Mouse (Mus musculus): ENCODE results near the gene Zfp385b.
A peak's percentile ranks its signal among the peaks of the same experiment; 100 is the strongest.
"Not testable (repeated sequence)": the region's sequence is repeated elsewhere in the genome, so short reads cannot be mapped to it uniquely, and the experiment has no call there.

Zfp385b gene

DNA sequence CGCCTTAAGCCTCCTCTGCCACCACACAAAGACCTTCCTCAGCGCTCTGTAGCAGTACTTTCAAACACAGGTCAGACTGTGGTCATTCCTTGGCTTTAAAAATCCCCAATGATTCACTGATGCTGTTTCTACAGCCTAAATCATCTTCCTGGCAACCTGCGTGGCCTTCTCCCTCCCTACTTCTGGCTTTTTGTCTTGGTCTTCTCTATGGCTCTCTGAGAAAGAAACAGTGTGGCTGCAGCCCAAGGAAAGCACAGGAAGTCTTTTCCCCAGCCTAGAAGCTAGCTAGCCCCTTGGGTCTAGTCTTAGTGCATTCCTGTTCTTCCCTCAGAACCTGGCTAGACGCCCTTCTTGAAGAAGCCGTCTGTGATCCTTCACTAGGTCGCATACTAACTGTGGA lies 359.4 kb downstream of the Zfp385b start:
- DNase-seq (ENCODE audit: low read depth): no peak

DNA sequence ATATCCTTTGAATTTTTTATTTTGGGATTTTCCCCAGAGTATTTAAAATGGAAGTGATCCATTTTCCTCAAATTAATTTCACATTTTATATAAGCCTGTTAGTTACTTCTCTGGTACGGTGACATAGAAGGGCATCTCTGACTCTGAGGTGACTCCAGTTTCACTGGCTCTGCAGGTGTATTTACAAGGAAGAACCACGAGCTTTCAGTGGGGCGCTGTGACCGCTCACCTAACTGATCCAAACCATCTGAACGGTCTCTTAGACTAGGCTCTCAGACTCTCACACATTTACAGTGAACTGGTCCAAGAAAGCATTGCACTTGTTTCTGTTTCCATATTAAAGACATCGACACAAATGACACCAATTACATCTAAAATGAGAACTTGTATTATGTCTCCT lies 361.0 kb downstream of the Zfp385b start:
- DNase-seq (ENCODE audit: low read depth): no peak

DNA sequence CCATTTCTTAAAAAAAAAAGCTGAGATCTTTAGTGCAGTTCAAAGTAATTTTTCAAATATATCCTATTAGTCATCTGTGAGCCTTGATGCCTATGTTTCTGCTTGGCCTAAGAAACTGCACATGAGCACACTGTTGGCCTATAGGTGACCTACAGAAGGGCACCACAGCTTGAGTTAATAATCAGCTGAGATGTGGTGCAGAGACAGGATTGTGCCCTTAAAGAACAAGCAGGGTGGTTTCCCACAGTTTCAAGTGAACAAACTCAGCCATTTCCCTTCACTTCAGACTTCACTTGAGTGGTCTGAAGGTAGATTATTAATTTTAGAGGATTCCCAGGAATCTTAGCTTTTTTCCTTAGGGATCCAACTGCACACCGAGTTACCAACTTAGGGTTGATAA lies 362.3 kb downstream of the Zfp385b start:
- no peak for DNase-seq (ENCODE audit: low read depth)

DNA sequence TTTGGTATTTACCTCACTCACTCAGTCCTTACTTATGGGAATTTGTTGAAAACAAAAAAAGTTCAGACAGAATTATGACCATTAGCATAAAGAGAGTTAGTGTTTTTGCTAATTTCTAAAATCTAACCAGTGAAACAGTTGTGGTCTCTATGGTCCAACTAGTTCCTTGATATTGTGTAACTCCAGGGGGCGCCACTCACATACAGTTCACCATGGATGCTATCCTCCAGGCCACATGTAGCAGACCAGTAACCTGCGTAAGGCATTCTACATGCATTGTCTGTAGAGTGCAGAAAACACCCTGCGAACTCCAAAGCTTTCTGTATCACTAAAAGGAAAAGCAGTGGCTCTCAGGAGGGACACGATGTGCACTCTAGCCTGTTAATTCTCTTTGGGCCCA lies 362.8 kb downstream of the Zfp385b start:
- DNase-seq (ENCODE audit: low read depth): peak; percentile 37

DNA sequence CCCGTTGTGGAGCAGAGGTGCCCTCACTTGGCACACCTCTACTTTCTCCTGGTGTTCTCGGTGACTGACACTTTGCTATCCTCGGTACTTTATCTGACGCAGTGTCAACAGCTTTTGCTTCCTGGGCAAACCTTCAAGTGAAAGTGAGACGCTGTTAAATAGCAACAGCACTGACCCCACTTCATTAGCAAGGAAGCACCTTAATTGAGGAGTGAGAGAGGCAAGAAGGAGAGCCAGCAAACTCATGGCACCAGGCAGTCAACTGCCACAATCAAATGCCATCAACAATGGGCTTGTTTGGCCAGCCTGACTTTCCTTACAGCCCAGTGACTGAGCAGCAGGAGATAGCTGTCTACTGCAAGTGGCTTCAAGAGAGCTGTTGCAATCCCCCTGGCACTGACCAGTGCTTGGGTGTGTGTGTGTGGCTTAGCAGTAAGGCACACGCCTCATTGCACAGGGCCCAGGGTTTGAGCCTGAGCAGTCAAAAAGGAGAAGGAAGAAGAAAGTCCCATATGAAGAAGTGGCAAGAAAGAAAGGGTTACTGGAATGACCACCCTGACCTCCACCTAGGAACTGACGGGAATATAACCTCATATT lies 365.0 kb downstream of the Zfp385b start:
- no peak for DNase-seq (ENCODE audit: low read depth)

DNA sequence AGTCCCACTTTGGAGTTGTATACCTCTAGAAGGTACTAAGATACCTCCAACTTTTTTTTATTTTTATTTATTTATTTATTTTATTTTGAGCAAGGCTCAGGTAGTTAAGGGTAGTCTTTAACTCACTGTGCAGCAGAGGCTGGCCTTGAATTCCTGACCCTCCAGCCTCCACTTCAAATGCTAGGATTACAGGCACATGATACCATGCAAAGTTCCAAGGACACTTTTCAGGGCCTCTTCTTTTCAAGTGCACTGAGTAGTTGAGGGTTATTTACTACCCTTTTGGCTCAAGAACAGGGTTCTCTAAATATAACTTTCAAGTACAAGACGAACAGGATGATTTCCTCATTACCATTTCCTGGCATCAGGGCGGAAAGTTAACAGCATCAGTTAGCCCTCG lies 365.7 kb downstream of the Zfp385b start:
- no peak for DNase-seq (ENCODE audit: low read depth)

DNA sequence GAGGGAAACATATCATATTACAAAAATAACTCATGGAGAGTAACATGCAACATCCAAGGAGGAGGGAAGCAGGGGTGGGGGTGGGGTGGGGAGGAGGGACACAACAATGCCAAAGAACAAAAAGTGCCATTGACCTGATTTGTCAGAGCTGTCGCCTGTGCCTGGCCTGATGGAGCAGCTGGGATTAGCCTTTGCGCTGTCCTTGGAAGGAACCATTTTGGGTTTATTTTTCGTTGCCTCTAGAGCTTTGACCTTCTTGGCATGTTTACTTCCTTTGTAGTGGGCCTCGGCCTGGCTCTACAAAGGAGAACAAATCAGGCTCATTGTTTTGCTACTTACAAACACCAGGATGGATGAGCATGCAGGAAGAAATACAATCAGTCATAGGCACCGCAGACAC lies 369.4 kb downstream of the Zfp385b start:
- DNase-seq (ENCODE audit: low read depth): not testable (repeated sequence)

DNA sequence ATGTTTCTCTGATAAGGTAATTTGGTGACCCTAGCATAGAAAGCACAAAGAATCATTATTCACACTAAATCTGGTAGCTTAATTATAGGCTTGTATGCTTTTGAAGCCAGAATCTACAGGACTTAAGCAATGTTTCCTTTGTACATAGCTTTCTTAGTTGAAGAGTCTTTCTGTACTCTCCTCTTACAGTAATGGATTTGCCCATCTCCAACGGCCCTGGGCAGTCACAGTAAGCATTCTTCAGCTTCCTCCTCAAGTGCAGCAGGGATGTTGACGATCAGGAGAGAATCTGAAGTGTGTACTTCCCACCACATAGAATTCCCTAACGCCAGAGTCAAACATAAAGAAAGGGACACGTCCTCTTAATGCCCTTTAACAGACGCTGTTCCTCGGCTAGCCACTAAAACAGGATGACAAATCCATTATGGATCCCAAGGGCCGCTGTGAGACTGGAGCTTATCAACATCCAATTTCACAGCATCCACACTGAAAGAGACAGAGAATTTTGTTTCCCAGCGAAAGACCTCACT lies 370.4 kb downstream of the Zfp385b start:
- DNase-seq (ENCODE audit: low read depth): no peak

DNA sequence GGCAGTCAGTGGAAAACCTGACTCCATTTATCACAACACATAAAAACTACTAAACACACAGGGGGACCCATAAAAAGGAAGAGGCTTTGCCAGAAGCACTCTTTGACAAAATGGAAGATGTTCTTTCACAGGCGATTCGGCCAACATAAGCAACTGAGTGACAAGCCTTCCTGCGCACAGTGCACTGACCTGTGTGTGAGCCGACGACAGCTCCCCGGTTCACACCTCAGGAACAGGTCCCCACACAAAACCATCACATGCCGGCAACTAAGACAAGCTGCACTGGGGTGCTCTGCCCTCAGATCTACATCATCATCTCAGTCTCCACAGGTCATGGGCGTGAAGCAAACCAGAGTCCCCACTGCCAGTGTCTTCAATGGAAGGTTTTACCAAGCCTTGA lies 375.2 kb downstream of the Zfp385b start:
- no peak for DNase-seq (ENCODE audit: low read depth)

DNA sequence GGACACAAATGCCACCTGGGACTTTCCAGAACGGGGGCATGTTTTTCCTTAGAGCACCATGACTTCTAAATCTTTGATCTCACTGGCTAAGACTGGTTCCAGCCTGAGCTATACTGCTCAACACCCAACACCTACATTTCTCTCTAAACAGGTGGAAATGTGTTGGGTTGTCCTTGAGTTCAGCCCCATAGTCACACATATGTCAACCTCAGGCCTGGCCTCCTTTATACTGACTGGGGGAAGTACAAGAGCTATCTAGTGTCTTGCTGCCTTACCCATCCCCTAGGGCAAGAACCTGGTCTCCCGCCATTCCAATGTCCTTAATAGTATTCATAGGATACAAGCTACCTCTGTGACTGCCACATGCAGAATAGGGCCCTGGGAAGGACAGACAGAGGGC lies 378.8 kb downstream of the Zfp385b start:
- no peak for DNase-seq (ENCODE audit: low read depth)

DNA sequence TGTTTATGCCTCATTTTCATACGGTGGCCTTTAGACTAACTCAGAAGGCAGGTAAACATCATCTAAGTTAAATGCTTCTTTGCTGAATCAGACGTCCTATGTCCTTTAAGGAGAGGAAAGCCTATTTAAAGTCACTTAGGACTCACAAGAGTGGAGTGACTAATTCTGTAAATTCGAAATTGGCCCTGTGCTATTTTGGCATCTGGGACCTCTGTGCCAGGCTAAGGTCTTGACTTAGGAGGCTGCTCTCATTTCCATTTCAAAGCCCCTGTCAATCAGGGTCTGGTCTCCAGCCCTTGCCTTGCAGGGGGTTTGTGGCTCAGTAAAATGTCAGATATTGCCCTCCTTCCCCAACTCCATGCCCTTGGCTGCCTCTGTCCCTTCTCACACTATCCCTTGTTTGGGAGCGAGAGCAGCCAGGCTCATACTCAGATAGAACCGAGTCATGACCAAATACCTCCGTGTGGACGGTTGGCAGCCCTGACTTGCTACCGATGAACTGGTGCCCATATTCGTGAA lies 383.1 kb downstream of the Zfp385b start:
- no peak for DNase-seq (ENCODE audit: low read depth)

DNA sequence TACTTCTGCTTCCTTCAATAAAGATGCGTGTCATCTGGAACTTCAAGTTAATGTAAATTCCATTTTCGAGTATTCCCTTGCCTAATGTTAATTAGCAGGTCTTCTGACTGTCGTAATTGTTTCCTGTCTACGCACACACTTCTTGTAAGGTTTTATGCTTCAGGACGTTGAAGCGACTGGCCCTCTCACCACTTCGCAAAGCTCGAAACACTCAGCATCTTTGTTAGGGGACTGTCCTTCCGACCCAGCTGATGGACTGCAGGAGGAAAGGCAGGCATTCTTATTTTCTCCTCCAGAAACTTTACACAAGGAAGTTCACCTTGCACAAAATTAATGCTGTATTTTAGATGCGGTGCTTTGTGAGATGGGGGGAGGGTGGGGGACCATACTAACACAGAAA lies 400.0 kb downstream of the Zfp385b start:
- DNase-seq (ENCODE audit: low read depth): no peak

DNA sequence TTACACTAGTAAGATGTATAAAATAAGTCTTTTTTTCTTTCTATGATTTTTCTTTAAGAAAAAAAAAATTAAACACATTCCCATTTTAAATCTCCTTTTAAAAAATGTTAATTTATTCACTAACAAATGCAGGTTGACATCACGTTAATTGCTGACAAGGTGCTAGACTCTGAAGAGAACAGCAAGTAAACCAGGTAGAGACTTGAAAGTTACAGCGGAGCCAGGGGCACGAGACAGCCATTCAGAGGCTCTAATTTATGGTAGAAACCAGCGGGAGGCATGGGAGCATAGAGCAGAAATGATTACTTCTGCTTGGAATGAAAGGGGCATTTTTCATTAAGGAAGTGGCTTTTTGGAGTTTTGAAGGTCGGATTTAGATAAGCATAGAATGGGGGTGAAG lies 401.4 kb downstream of the Zfp385b start:
- no peak for DNase-seq (ENCODE audit: low read depth)

DNA sequence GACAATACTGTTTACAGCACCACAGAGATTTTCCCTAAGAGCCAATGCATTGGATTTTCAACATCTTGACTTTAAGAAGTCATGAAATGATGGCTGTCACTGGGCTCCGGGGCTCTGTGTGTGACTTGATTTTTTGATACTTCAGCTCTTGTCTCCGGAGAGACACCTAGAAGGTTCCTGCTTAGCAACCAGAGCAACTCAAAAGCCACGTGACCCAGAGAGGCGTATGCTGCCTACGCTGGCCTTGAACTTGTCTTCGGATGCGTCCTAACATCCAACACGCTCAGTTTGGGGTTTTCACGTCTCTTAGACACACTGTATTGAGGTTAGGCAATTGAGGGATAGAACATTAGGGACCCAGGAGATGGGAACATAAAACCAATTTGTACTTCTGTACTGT lies 407.3 kb downstream of the Zfp385b start:
- no peak for DNase-seq (ENCODE audit: low read depth)

DNA sequence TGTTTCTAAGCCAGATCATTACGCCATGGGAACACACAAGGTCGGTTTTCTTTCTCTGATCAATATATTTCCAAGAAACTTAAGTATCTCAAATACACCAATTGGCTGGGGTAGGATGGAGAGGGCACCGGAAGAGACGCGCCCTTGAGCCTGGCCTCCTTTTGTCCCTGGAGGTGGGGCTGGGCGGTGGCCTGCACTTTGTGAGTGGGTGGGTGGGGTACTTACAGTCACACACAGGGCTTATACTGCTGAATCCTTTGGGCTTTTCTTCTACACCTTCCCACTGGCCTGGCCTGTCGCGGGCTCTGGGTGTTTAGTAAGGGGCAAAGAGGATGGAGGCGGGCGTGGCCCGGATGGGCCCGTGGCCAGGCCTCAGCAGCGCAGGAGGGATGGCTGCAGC lies 407.8 kb downstream of the Zfp385b start:
- DNase-seq (ENCODE audit: low read depth): no peak

DNA sequence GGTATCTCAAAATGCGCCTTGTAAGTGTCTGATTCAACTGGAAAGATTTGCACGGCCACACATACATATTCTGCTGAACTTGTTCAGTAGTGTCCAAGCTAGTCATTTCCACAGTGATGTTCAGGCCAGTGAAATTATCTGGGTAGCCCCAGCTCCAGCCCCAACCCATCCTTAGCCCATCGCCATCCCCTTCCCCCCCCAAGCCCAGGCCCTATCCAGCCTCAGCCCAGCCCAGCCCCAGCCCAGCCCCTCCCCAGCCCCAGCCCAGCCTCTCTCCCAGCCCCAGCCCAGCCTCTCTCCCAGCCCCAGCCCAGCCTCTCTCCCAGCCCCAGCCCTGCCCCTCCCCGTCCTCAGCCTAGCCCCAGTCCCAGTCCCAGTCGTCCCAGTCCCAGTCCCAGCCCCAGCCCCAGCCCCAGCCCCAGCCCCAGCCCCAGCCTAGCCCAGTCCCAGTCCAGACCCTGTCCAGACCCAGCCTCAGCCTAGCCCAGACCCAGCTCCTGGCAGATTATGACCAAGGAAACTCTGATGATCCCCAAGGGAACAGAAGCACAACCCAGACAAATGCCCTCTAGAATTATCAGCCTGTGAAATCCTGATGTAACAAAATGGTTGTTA lies 409.8 kb downstream of the Zfp385b start:
- no peak for DNase-seq (ENCODE audit: low read depth)

DNA sequence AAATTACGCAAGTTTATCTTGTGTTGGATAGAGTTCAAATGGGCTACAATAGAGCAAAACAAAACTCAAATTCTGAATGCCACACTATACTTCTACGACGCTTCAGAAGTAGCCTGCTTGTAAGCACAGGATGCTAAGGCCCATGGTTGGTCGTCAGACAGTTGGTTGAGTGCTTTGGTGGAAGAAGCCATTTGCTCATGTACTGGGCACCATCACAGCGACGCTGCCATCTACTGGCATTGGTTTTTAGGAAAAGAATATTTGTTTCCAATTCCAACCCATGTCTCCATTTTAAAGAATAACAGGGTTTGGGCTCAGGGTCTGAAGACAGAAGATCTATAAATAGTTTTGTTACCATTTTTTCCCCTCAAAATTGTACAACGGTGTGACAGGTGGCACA lies 410.5 kb downstream of the Zfp385b start:
- DNase-seq (ENCODE audit: low read depth): no peak

DNA sequence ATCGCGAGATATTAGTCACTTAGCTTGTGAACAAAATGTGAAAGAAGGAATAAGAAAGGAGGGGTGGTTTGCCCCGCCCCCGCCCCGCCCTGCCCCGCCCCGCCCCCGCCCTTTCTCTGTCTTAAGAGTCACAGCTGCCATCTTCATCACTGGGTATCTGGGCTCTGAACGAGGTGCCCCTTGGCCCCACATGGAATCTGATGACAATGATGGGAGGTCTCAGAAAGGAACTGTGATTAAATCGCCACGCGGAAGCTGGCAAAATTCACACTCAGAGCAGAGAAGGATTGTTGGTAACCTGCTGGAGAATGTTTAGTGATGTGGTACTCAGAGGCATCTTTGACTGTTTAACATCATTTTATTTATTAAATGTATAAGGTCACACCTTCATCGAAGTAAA lies 417.1 kb downstream of the Zfp385b start:
- no peak for DNase-seq (ENCODE audit: low read depth)

DNA sequence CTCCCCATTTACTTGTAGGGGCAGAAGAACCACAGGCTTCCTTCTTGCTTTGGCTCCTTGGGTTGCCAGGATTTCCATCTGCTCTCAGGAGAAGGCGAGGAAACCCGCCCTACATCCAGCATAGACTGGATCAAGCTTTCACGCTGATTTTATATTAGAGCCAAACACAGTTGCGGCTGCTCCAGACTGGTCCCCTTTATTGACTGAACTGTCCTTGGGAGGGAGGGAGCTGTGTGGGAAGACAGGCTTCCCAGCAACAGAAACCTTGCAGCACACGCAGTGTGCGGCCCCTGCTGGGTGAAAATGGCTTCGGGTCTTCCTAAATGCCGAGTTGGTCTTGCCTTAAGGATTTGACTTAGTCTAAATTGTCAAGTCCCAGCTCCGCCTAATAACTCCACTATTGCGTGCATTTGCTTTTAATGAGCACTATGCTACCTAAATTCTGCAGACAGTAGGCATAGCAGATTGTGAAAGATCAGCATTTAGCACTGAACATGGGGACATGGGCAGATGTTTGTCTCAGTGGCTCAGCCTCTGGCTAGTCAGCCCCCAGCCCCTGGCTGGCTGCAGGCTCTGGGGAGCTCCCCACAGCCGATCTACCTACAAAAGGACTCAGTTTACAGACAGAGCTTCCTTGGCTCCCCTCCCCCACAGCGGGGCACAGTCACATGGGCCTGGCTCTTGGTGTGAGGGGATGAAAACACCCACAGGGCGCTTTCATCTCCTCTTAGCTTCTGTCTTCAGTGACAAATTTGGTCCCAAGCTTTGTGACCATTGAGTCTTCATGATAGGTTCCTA lies 417.8 kb downstream of the Zfp385b start:
- DNase-seq (ENCODE audit: low read depth): no peak

DNA sequence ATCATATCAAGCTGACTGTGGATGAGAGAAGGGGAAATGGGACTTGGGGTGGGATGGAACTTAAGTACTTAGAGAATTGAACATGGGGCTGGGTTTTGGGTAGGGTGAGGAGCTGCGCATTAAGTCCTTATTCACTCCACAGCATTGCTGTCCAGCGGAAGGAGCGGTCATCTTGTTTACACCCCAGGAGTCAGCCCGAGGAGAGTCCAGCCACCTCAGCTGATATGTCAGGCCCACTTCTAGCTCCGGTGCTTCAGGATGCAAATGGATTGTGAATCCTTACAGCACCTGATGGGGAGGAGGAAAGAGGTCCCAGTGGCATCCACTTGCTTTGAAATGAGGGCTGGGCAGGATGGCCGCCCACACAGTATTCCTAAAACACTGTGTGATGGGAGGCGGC lies 425.6 kb downstream of the Zfp385b start:
- no peak for DNase-seq (ENCODE audit: low read depth)

DNA sequence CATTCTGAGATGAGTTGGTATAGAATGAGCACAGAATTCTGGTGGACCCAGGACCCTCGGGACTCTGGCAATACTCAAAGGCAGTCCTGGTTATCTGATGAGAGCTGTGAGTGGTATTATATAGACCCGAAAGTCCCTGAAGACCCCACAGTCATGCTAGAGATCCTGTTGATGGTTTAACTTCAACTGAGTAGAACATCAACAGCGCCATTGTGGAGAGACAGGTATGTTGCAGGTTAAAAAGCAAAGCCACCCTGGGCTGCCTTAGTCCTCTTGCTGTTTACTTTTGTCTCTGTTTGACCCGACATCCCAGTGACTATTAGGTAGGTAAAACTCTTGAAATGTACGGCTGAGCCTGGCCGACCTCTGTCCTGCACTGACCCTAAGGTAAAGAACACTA lies 431.3 kb downstream of the Zfp385b start:
- no peak for DNase-seq (ENCODE audit: low read depth)

DNA sequence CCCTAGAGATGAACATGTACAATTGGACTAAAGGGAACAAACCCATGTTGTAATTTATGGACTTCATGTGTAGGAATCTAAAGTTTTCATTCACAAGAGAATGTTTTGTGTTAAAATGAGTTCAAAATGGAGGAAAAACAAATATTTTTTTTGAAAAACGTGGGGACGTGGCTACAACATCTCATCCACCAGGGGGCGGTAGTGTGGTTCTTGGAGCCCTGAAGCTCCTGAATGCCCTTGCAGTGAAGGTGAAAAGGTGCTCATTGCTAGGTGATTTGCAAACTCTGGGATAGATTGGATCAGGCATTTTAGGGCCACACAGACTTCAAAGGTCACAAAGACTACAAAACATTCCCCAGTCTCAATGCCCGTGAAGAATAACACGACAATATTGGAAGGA lies 432.9 kb downstream of the Zfp385b start:
- DNase-seq (ENCODE audit: low read depth): peak; percentile 40

DNA sequence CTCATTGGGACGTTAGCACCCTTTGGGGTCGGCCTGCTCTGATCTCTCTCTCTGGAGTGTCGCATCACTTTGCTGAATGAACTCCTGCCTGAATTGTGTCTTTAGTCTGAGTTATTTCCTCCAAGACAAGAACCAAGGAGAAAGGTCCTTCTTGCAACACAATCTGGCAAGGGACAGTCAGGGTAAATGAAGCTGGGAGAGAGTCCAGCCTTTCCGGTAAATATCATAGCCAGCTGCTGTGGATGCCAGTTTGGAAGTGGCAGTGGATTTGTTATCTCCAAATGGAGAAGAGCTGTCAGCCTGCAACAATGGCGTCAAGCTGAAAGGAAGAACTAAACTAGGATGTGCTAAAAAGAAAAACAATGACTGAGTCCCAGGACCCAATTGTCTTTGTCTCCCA lies 436.7 kb downstream of the Zfp385b start:
- no peak for DNase-seq (ENCODE audit: low read depth)

Data from c-Kit-positive CD71-negative TER-119-negative erythroid progenitor cells, embryonic 14.5 days (primary cell).